Mouse (Mus musculus): ENCODE results near the gene Tppp.

GRCm38 (mm10) chr13:74008948-74009718 lies at the start of gene Tppp:
- peak; percentile 93 for TF ChIP-seq POLR2A (IDR thresholded peaks at IDR 0.05; ENCODE audit: insufficient read depth, low read depth, low read length)
- no peak for TF ChIP-seq CTCF (IDR thresholded peaks at IDR 0.05)
- TF ChIP-seq EP300 (IDR thresholded peaks at IDR 0.05; ENCODE audit: insufficient read depth, low read depth, low read length): peak; percentile 61; the same call in 1 of the 2 replicates
